Mouse (Mus musculus): ENCODE measurements around the gene Ptprcap. TPM values are rescaled to one million over a fixed set of nuclear protein-coding genes. Genes with fewer than 3 reads are reported as not detected.

Ptprcap gene
- polyA plus RNA-seq, 1 experiment from 2014 or later: 0.28 TPM

- Histone ChIP-seq H3K4me1 (ENCODE audit: control insufficient read depth, insufficient read depth, low read length) (peaks cover 23% of the 10 kb centered on the region), H3K9ac (ENCODE audit: low read depth, low read length) (no peak overlapping the region), H3K4me2 (ENCODE audit: low read length) (no peak overlapping the region), H3K27ac (ENCODE audit: low read length) (no peak overlapping the region), H3K4me3 (ENCODE audit: low read depth, low read length) (no peak overlapping the region), H3K27me3 (ENCODE audit: control insufficient read depth, insufficient read depth, low read depth, low read length) (no peaks in the 10 kb centered on the region), H3K9me3 (replicated peaks; ENCODE audit: control insufficient read depth, low read length, poor library complexity, severe bottlenecking) (no peaks in the 10 kb centered on the region), H3K36me3 (ENCODE audit: control insufficient read depth, insufficient read depth, low read length) (no peaks in the 10 kb centered on the region)
- 79% methylated on average over 9 of the region's 9 CpGs for WGBS
- no peak for ATAC-seq
Measured at GRCm38 (mm10) chr19:4166678-4167476, 13.5 kb downstream of the Ptprcap start.

GRCm38 (mm10) chr19:4169378-4169784, 16.0 kb downstream of the Ptprcap start:
- Histone ChIP-seq H3K9ac (ENCODE audit: low read depth, low read length) (peak overlapping the region; percentile 93), H3K4me2 (ENCODE audit: low read length) (peak overlapping the region; percentile 94), H3K9me3 (replicated peaks; ENCODE audit: control insufficient read depth, low read length, poor library complexity, severe bottlenecking) (no peaks in the 10 kb centered on the region), H3K4me3 (ENCODE audit: low read depth, low read length) (peak overlapping the region; percentile 49), H3K4me1 (ENCODE audit: control insufficient read depth, insufficient read depth, low read length) (peaks cover 8% of the 10 kb centered on the region), H3K36me3 (ENCODE audit: control insufficient read depth, insufficient read depth, low read length) (no peaks in the 10 kb centered on the region), H3K27ac (ENCODE audit: low read length) (peak overlapping the region; percentile 95), H3K27me3 (ENCODE audit: control insufficient read depth, insufficient read depth, low read depth, low read length) (no peaks in the 10 kb centered on the region)
- WGBS: under 1% methylated on average over 43 of the region's 43 CpGs
- peak; percentile 93 for ATAC-seq

- Histone ChIP-seq H3K9ac (ENCODE audit: low read depth, low read length) (peak overlapping the region; percentile 93), H3K9me3 (replicated peaks; ENCODE audit: control insufficient read depth, low read length, poor library complexity, severe bottlenecking) (no peaks in the 10 kb centered on the region), H3K27me3 (ENCODE audit: control insufficient read depth, insufficient read depth, low read depth, low read length) (no peaks in the 10 kb centered on the region), H3K4me2 (ENCODE audit: low read length) (peak overlapping the region; percentile 94), H3K4me1 (ENCODE audit: control insufficient read depth, insufficient read depth, low read length) (peaks cover 8% of the 10 kb centered on the region), H3K4me3 (ENCODE audit: low read depth, low read length) (peak overlapping the region; percentile 49), H3K36me3 (ENCODE audit: control insufficient read depth, insufficient read depth, low read length) (no peaks in the 10 kb centered on the region), H3K27ac (ENCODE audit: low read length) (peak overlapping the region; percentile 95)
- peak; percentile 61 for ATAC-seq
- 3% methylated on average over 27 of the region's 27 CpGs for WGBS
Measured at GRCm38 (mm10) chr19:4169810-4170209, 16.4 kb downstream of the Ptprcap start.

- Histone ChIP-seq H3K36me3 (ENCODE audit: control insufficient read depth, insufficient read depth, low read length) (no peaks in the 10 kb centered on the region), H3K27me3 (ENCODE audit: control insufficient read depth, insufficient read depth, low read depth, low read length) (no peaks in the 10 kb centered on the region), H3K9ac (ENCODE audit: low read depth, low read length) (no peak overlapping the region), H3K4me1 (ENCODE audit: control insufficient read depth, insufficient read depth, low read length) (peaks cover 15% of the 10 kb centered on the region), H3K9me3 (replicated peaks; ENCODE audit: control insufficient read depth, low read length, poor library complexity, severe bottlenecking) (no peaks in the 10 kb centered on the region), H3K4me3 (ENCODE audit: low read depth, low read length) (no peak overlapping the region), H3K27ac (ENCODE audit: low read length) (no peak overlapping the region), H3K4me2 (ENCODE audit: low read length) (no peak overlapping the region)
- no peak for ATAC-seq
- 90% methylated on average over 10 of the region's 10 CpGs for WGBS
Measured at GRCm38 (mm10) chr19:4170723-4171392, 17.5 kb downstream of the Ptprcap start.

- no peaks in the 10 kb centered on the region for H3K27me3 ChIP-seq (ENCODE audit: control insufficient read depth, insufficient read depth, low read depth, low read length)
- H3K9ac ChIP-seq (ENCODE audit: low read depth, low read length): no peak overlapping the region
- no peaks in the 10 kb centered on the region for H3K9me3 ChIP-seq (replicated peaks; ENCODE audit: control insufficient read depth, low read length, poor library complexity, severe bottlenecking)
- 73% methylated on average over 13 of the region's 13 CpGs for WGBS
- no peak overlapping the region for H3K4me3 ChIP-seq (ENCODE audit: low read depth, low read length)
- H3K27ac ChIP-seq (ENCODE audit: low read length): no peak overlapping the region
- no peaks in the 10 kb centered on the region for H3K36me3 ChIP-seq (ENCODE audit: control insufficient read depth, insufficient read depth, low read length)
- ATAC-seq: no peak
- H3K4me1 ChIP-seq (ENCODE audit: control insufficient read depth, insufficient read depth, low read length): peaks cover 15% of the 10 kb centered on the region
- no peak overlapping the region for H3K4me2 ChIP-seq (ENCODE audit: low read length)
Measured at GRCm38 (mm10) chr19:4171393-4172290, 18.2 kb downstream of the Ptprcap start.

GRCm38 (mm10) chr19:4172925-4173324, 19.5 kb downstream of the Ptprcap start:
- peaks cover 15% of the 10 kb centered on the region for H3K4me1 ChIP-seq (ENCODE audit: control insufficient read depth, insufficient read depth, low read length)
- no peaks in the 10 kb centered on the region for H3K9me3 ChIP-seq (replicated peaks; ENCODE audit: control insufficient read depth, low read length, poor library complexity, severe bottlenecking)
- H3K9ac ChIP-seq (ENCODE audit: low read depth, low read length): 0 out of 2 replicates have a peak overlapping the region, but pooled peaks have one; percentile 6
- no peaks in the 10 kb centered on the region for H3K36me3 ChIP-seq (ENCODE audit: control insufficient read depth, insufficient read depth, low read length)
- ATAC-seq: no peak
- H3K27me3 ChIP-seq (ENCODE audit: control insufficient read depth, insufficient read depth, low read depth, low read length): no peaks in the 10 kb centered on the region
- H3K27ac ChIP-seq (ENCODE audit: low read length): no peak overlapping the region
- 57% methylated on average over 11 of the region's 11 CpGs for WGBS
- no peak overlapping the region for H3K4me3 ChIP-seq (ENCODE audit: low read depth, low read length)
- no peak overlapping the region for H3K4me2 ChIP-seq (ENCODE audit: low read length)

- WGBS: under 1% methylated on average over 11 of the region's 11 CpGs
Measured at GRCm38 (mm10) chr19:4175368-4175947, 22.1 kb downstream of the Ptprcap start, which contains the start of gene Carns1. TSS of gene Carns1 (minus strand) at chr19:4175479.

GRCm38 (mm10) chr19:4180411-4180810, 27.0 kb downstream of the Ptprcap start:
- Histone ChIP-seq H3K27ac (ENCODE audit: low read length) (no peak overlapping the region), H3K27me3 (ENCODE audit: control insufficient read depth, insufficient read depth, low read depth, low read length) (no peaks in the 10 kb centered on the region), H3K9me3 (replicated peaks; ENCODE audit: control insufficient read depth, low read length, poor library complexity, severe bottlenecking) (no peaks in the 10 kb centered on the region), H3K36me3 (ENCODE audit: control insufficient read depth, insufficient read depth, low read length) (no peaks in the 10 kb centered on the region), H3K4me1 (ENCODE audit: control insufficient read depth, insufficient read depth, low read length) (peaks cover 7% of the 10 kb centered on the region; the same call in 1 of the 2 replicates), H3K4me3 (ENCODE audit: low read depth, low read length) (no peak overlapping the region), H3K4me2 (ENCODE audit: low read length) (no peak overlapping the region), H3K9ac (ENCODE audit: low read depth, low read length) (no peak overlapping the region)
- ATAC-seq: no peak
- WGBS: 92% methylated on average over 7 of the region's 7 CpGs

More at GRCm38 (mm10) chr19:4175368-4175947, 22.1 kb downstream of the Ptprcap start, which contains the start of gene Carns1:
- Histone ChIP-seq H3K27ac (ENCODE audit: low read length) (no peak within 1 kb of the TSS), H3K9me3 (replicated peaks; ENCODE audit: control insufficient read depth, low read length, poor library complexity, severe bottlenecking) (no peaks in the 10 kb centered on the region), H3K4me2 (ENCODE audit: low read length) (peak within 1 kb of the TSS; percentile 29; the same call in 1 of the 2 replicates), H3K36me3 (ENCODE audit: control insufficient read depth, insufficient read depth, low read length) (no peaks in the 10 kb centered on the region), H3K4me3 (ENCODE audit: low read depth, low read length) (no peak within 1 kb of the TSS), H3K9ac (ENCODE audit: low read depth, low read length) (peak within 1 kb of the TSS; percentile 22), H3K27me3 (ENCODE audit: control insufficient read depth, insufficient read depth, low read depth, low read length) (no peaks in the 10 kb centered on the region), H3K4me1 (ENCODE audit: control insufficient read depth, insufficient read depth, low read length) (peaks cover 8% of the 10 kb centered on the region)
- no peak for ATAC-seq
